ENCODE assay signal across 22 mouse cellular contexts in genomic region chr5:52386016-52386415, GRCm38 (mm10). TPM values are rescaled to one million over a fixed set of nuclear protein-coding genes. Genes with fewer than 3 reads are reported as not detected.
"Had no signal": no experiment of that assay in that cellular context is flagged by ENCODE, and none has a peak within 500 bp of the region (broad histone marks: within the 10 kb centered on the region; RNA-seq: fewer than 3 reads in every experiment).

No protein-coding gene starts in this region.

- DNase-seq: lung, adult 18-20 months; lung, embryonic 14.5 days; lung, postnatal 10 days; lung, postnatal 4 days; retina, postnatal 1 day; right cerebral cortex, adult 18-20 months; right cerebral cortex, postnatal 25 days; spleen, adult 18-20 months; thymus, adult 18-20 months; thymus, postnatal 14 days; thymus, postnatal 36 days had no signal

- H3K9ac ChIP-seq: liver, embryonic 12.5 days; liver, embryonic 14.5 days; lung, embryonic 14.5 days; midbrain, embryonic 13.5 days; midbrain, embryonic 15.5 days; neural tube, embryonic 13.5 days; neural tube, embryonic 15.5 days; stomach, embryonic 15.5 days had no signal

- H3K27me3 ChIP-seq: liver, embryonic 12.5 days; midbrain, embryonic 13.5 days; midbrain, embryonic 15.5 days; neural tube, embryonic 13.5 days; neural tube, embryonic 15.5 days; stomach, embryonic 15.5 days had no signal

- H3K9me3 ChIP-seq: liver, embryonic 12.5 days; midbrain, embryonic 10.5 days; midbrain, embryonic 13.5 days; midbrain, embryonic 15.5 days; neural tube, embryonic 13.5 days; neural tube, embryonic 15.5 days; stomach, embryonic 15.5 days had no signal

- ATAC-seq: liver, embryonic 12.5 days; midbrain, embryonic 13.5 days; midbrain, embryonic 15.5 days had no signal

- H3K4me3 ChIP-seq: liver, embryonic 12.5 days; midbrain, embryonic 10.5 days; midbrain, embryonic 13.5 days; midbrain, embryonic 15.5 days; myocyte; neural tube, embryonic 13.5 days; neural tube, embryonic 15.5 days; stomach, embryonic 15.5 days had no signal

- H3K36me3 ChIP-seq: liver, embryonic 12.5 days; midbrain, embryonic 10.5 days had no signal

- H3K4me1 ChIP-seq: liver, embryonic 12.5 days; midbrain, embryonic 10.5 days; midbrain, embryonic 13.5 days; midbrain, embryonic 15.5 days; neural tube, embryonic 13.5 days; neural tube, embryonic 15.5 days; stomach, embryonic 15.5 days had no signal

- H3K4me2 ChIP-seq: liver, embryonic 12.5 days; lung, embryonic 14.5 days; midbrain, embryonic 13.5 days; midbrain, embryonic 15.5 days; neural tube, embryonic 13.5 days; neural tube, embryonic 15.5 days; stomach, embryonic 15.5 days had no signal

- H3K27ac ChIP-seq: liver, embryonic 12.5 days; liver, embryonic 14.5 days; midbrain, embryonic 10.5 days; midbrain, embryonic 13.5 days; midbrain, embryonic 15.5 days; neural tube, embryonic 13.5 days; neural tube, embryonic 15.5 days; stomach, embryonic 15.5 days; stomach, postnatal 0 days had no signal

RNA-seq across cellular contexts. Expression of gene Sod3, which starts 22.4 kb away (rescaled TPM):
- total RNA-seq: megakaryocyte-erythroid progenitor cell, adult 5-6 weeks had no signal
